Comparison of ENCODE assay signal across 8 mouse cellular contexts in genomic region chr6:97848191-97848857, GRCm38 (mm10). TPM values are rescaled to one million over a fixed set of nuclear protein-coding genes. Genes with fewer than 3 reads are reported as not detected.
DNase-seq lines count a peak whose midpoint lies in the region; ATAC-seq lines count a peak whose summit lies in the region.

No protein-coding gene starts in this region.

- H3K9ac ChIP-seq in stomach, embryonic 16.5 days (ENCODE audit: low read length), result 0 out of 2 replicates have a peak overlapping the region, but pooled peaks have one; percentile 7

- WGBS in stomach, embryonic 16.5 days, result 50% methylated on average over 9 of the region's 9 CpGs

- no peak for ATAC-seq in stomach, embryonic 16.5 days (ENCODE audit: insufficient read depth, low FRiP score)

- H3K27me3 ChIP-seq in stomach, embryonic 16.5 days (ENCODE audit: control insufficient read depth, insufficient read depth, low read length), result no peaks in the 10 kb centered on the region

- H3K9me3 ChIP-seq in stomach, embryonic 16.5 days (replicated peaks; ENCODE audit: control insufficient read depth, low read length), result no peaks in the 10 kb centered on the region

- no peaks in the 10 kb centered on the region for H3K36me3 ChIP-seq in stomach, embryonic 16.5 days (ENCODE audit: control insufficient read depth, insufficient read depth, low read length)

- H3K4me3 ChIP-seq in stomach, embryonic 16.5 days (replicated peaks; ENCODE audit: low read length), result no peak overlapping the region

- intact Hi-C loops in heart, postnatal 10 days (cut with DNase I), result no loop called here

- peaks cover 5% of the 10 kb centered on the region for H3K4me1 ChIP-seq in stomach, embryonic 16.5 days (ENCODE audit: control insufficient read depth, insufficient read depth, low read length)

- H3K27ac ChIP-seq in stomach, embryonic 16.5 days (ENCODE audit: low read length), result peak overlapping the region; percentile 35; the same call in 1 of the 2 replicates

- peak; percentile 63 for DNase-seq in adrenal gland, adult 2 months
- no peak for DNase-seq in adrenal gland, postnatal 4 days (ENCODE audit: low spot score in 2 of 2)
- DNase-seq in ovary, postnatal 36 days (ENCODE audit: low spot score), result peak; percentile 20
- no peak for DNase-seq in ovary, postnatal 10 days (ENCODE audit: low spot score)
- DNase-seq in heart, postnatal 10 days, result peak; percentile 38 to 41
- DNase-seq in spleen, postnatal 4 days (ENCODE audit: low spot score in 2 of 2), result no peak
- no peak for DNase-seq in spleen, postnatal 14 days (ENCODE audit: low spot score in 2 of 2)

- no peak overlapping the region for H3K4me2 ChIP-seq in stomach, embryonic 16.5 days (ENCODE audit: low read depth, low read length)

RNA-seq across cellular contexts. Expression of gene Mitf, which starts 41.5 kb away (rescaled TPM):
- total RNA-seq in adrenal gland, adult 2 months (2021), result 1 to 10 TPM; 8.6 to 8.8 TPM
- 3.3 and 4.1 TPM in 2 replicates for polyA plus RNA-seq in adrenal gland, adult 2 months (2012; rRNA removed)
- total RNA-seq in adrenal gland, postnatal 4 days (2021), result 1 to 10 TPM; 5.9 to 6.9 TPM
- 10 to 100 TPM; 54.0 to 58.1 TPM for total RNA-seq in heart, postnatal 10 days (2021)
- 1.7 and 2.0 TPM in 2 replicates for polyA plus RNA-seq in stomach, embryonic 16.5 days (2015; fragmentation: Nextera tagmentation; extraction: Ambion mirVana)

Comparison
In these comparisons a context has a peak if more than half of its experiments do, and no peak if none do; other contexts are left out.
1. DNase-seq: peak in adrenal gland, adult 2 months (single experiment), ovary, postnatal 36 days (single experiment) and heart, postnatal 10 days (2 of 2); none in adrenal gland, postnatal 4 days (0 of 2), ovary, postnatal 10 days (single experiment), spleen, postnatal 4 days (0 of 2) and spleen, postnatal 14 days (0 of 2).
2. RNA of gene Mitf, which starts 41.5 kb away (total RNA-seq): 54.0 to 58.1 TPM in heart, postnatal 10 days; 8.6 to 8.8 TPM in adrenal gland, adult 2 months and 5.9 to 6.9 TPM in adrenal gland, postnatal 4 days; every median in the first group is over 4 times any median in the second.